Mouse (Mus musculus) intestine, embryonic 16.5 days (tissue): ENCODE results near the gene Ttf1. TPM values are rescaled to one million over a fixed set of nuclear protein-coding genes. Genes with fewer than 3 reads are reported as not detected.

Experiments used
- ATAC-seq: fragments of 200-750 bp; cut with Nextera tagmentation; 2 replicates; pipeline ENCODE4 v1.8.0; 2017; ENCODE audit warnings: moderate TSS enrichment, moderate library complexity
- H3K27ac ChIP-seq: fragments of 300-500 bp; sonication (generic); 2 replicates; pipeline ENCODE4 v1.5.1; 2014; ENCODE audit warnings: mild to moderate bottlenecking, low read length
- H3K27me3 ChIP-seq: fragments of 300-500 bp; sonication (generic); replicated peaks from 2 replicates; pipeline ENCODE4 v1.6.1; 2014; ENCODE audit warnings: low read length, control low read depth, mixed read lengths; ENCODE audit not compliant: control insufficient read depth, insufficient read depth
- H3K36me3 ChIP-seq: fragments of 300-500 bp; sonication (generic); 2 replicates; pipeline ENCODE4 v1.6.1; 2014; ENCODE audit warnings: low read length, control low read depth; ENCODE audit not compliant: control insufficient read depth, insufficient read depth
- H3K4me1 ChIP-seq: fragments of 300-500 bp; sonication (generic); 2 replicates; pipeline ENCODE4 v1.6.1; 2014; ENCODE audit warnings: low read length, control low read depth, mixed read lengths; ENCODE audit not compliant: control insufficient read depth, insufficient read depth
- H3K4me2 ChIP-seq: fragments of 300-500 bp; sonication (generic); 2 replicates; pipeline ENCODE4 v1.6.1; 2014; ENCODE audit warnings: low read depth, low read length, control low read depth
- H3K4me3 ChIP-seq: fragments of 300-500 bp; sonication (generic); 2 replicates; pipeline ENCODE4 v1.5.1; 2014; ENCODE audit warnings: mild to moderate bottlenecking, low read length
- H3K9ac ChIP-seq: fragments of 300-500 bp; sonication (generic); 2 replicates; pipeline ENCODE4 v1.6.1; 2014; ENCODE audit warnings: low read depth, low read length
- H3K9me3 ChIP-seq: fragments of 300-500 bp; sonication (generic); 2 replicates; pipeline ENCODE4 v1.6.1; 2016; ENCODE audit warnings: low read length, control low read depth; ENCODE audit not compliant: control insufficient read depth
- WGBS: fragments of 180-500 bp; shearing (Covaris S2); extraction: QIAGEN DNeasy Blood & Tissue Kit; methylation state at CpG from one replicate; pipeline ENCODE4 v1.1.7; 2014; 5-methylcytosine and 5-hydroxymethylcytosine counted together
- polyA plus RNA-seq: library from polyadenylated mRNA; unstranded; fragments of >200 nt; fragmentation: Nextera tagmentation; extraction: Ambion mirVana; gene quantifications from 2 replicates; pipeline ENCODE4 v1.2.1, GENCODE M21; 2015

Ttf1 gene
- polyA plus RNA-seq, 1 experiment from 2014 or later, result 9.2 TPM

DNA sequence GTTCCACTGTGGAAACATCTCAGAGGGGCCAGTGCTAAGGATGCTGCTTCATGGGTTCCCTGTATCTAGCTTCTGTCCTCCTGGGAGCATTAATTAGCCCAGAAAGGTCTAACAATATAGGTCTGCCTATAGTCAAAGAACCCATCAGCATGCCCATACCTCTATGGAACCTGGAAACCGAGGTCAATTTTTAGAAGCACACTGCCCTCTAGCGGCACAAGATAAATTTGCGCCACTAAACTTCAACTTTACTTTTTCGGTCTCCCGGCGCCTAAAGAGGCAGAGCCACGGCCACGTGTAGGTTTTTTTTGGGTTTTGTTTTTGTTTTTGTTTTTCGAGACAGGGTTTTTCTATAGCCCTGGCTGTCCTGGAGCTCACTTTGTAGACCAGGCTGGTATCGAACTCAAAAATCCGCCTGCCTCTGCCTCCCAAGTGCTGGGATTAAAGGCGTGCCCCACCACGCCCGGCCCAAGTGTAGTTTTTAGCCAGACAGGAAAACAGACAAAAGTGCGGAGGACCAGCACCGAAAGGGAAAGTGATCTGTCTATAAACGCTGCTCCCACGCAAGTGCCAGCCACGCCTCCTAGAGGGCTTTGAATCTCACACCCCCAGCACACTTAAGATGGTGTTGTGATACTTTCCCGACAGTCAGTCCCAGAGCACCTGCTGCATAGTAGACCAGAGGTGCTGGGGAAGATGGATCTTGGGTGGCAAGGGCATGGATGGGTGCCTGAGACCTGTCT, 6.1 kb upstream of the Ttf1 start:
- peaks cover 10% of the 10 kb centered on the region for H3K4me1 ChIP-seq
- peak overlapping the region; percentile 99 for H3K4me2 ChIP-seq
- ATAC-seq, result no peak; the same call in 1 of the 2 replicates
- 3% methylated on average over 20 of the region's 20 CpGs for WGBS
- H3K4me3 ChIP-seq, result peak overlapping the region; percentile 53
- H3K36me3 ChIP-seq, result no peaks in the 10 kb centered on the region
- no peaks in the 10 kb centered on the region for H3K9me3 ChIP-seq
- H3K27ac ChIP-seq, result no peak overlapping the region
- peak overlapping the region; percentile 73 for H3K9ac ChIP-seq
- H3K27me3 ChIP-seq, result no peaks in the 10 kb centered on the region

GRCm38 (mm10) chr2:29054545-29054935, 5.5 kb upstream of the Ttf1 start:
- Histone ChIP-seq H3K4me1 (peaks cover 10% of the 10 kb centered on the region), H3K9me3 (no peaks in the 10 kb centered on the region), H3K4me3 (peak overlapping the region; percentile 53), H3K27me3 (no peaks in the 10 kb centered on the region), H3K36me3 (no peaks in the 10 kb centered on the region), H3K9ac (peak overlapping the region; percentile 73), H3K4me2 (peak overlapping the region; percentile 99), H3K27ac (no peak overlapping the region)
- WGBS, result 1% methylated on average over 30 of the region's 30 CpGs
- ATAC-seq, result peak; percentile 63

DNA sequence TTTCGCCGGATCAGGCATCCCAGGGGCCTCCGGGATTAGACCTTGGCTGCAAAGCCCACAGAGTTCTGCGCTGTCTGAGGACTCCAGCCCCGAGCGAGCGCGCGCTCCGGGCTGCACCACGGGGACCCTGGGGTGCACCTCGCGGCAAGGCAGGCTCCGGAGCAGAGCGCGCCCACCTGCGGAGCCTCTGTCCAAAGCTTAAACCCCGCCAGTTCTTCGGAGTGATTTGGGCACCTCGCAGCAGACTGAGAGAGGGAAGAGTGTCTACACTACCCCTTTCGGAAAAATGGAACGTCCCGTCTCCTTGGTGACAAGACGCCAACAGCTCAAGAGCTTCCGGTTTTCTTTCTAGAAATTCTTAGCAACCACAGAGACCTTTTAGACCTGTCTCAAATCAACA, 5.1 kb upstream of the Ttf1 start, which contains the start of gene Cfap77:
Gene Cfap77, minus strand, starts transcription at position 76 of the 400 bp plus-strand sequence.
- H3K4me2 ChIP-seq, result peak within 1 kb of the TSS; percentile 99
- no peak within 1 kb of the TSS for H3K27ac ChIP-seq
- H3K4me3 ChIP-seq, result peak within 1 kb of the TSS; percentile 53
- H3K9me3 ChIP-seq, result no peaks in the 10 kb centered on the region
- H3K9ac ChIP-seq, result peak within 1 kb of the TSS; percentile 73
- under 1% methylated on average over 25 of the region's 25 CpGs for WGBS
- no peaks in the 10 kb centered on the region for H3K36me3 ChIP-seq
- peaks cover 10% of the 10 kb centered on the region for H3K4me1 ChIP-seq
- ATAC-seq, result peak; percentile 90
- H3K27me3 ChIP-seq, result no peaks in the 10 kb centered on the region

- Histone ChIP-seq H3K36me3 (peaks cover 8% of the 10 kb centered on the region; the same call in 1 of the 2 replicates), H3K4me3 (no peak overlapping the region), H3K9ac (no peak overlapping the region), H3K27ac (no peak overlapping the region), H3K4me2 (no peak overlapping the region), H3K9me3 (no peaks in the 10 kb centered on the region), H3K4me1 (peaks cover 7% of the 10 kb centered on the region), H3K27me3 (no peaks in the 10 kb centered on the region)
- ATAC-seq, result no peak
- 86% methylated on average over 6 of the region's 6 CpGs for WGBS
Observed at GRCm38 (mm10) chr2:29065796-29066195, 5.7 kb downstream of the Ttf1 start.

GRCm38 (mm10) chr2:29066410-29066809, 6.3 kb downstream of the Ttf1 start:
- H3K9ac ChIP-seq, result no peak overlapping the region
- ATAC-seq, result no peak
- no peak overlapping the region for H3K4me3 ChIP-seq
- peaks cover 1% of the 10 kb centered on the region for H3K4me1 ChIP-seq
- 55% methylated on average over 7 of the region's 7 CpGs for WGBS
- no peaks in the 10 kb centered on the region for H3K27me3 ChIP-seq
- H3K27ac ChIP-seq, result no peak overlapping the region
- H3K9me3 ChIP-seq, result no peaks in the 10 kb centered on the region
- H3K36me3 ChIP-seq, result peaks cover 12% of the 10 kb centered on the region; the same call in 1 of the 2 replicates
- H3K4me2 ChIP-seq, result no peak overlapping the region

GRCm38 (mm10) chr2:29074676-29075075, 14.6 kb downstream of the Ttf1 start:
- H3K27ac ChIP-seq, result no peak overlapping the region
- no peak for ATAC-seq
- no peak overlapping the region for H3K4me3 ChIP-seq
- H3K4me1 ChIP-seq, result no peaks in the 10 kb centered on the region
- no peaks in the 10 kb centered on the region for H3K27me3 ChIP-seq
- no peaks in the 10 kb centered on the region for H3K9me3 ChIP-seq
- WGBS, result 96% methylated on average over 7 of the region's 7 CpGs
- H3K36me3 ChIP-seq, result peaks cover 19% of the 10 kb centered on the region; the same call in 1 of the 2 replicates
- no peak overlapping the region for H3K4me2 ChIP-seq
- no peak overlapping the region for H3K9ac ChIP-seq

DNA sequence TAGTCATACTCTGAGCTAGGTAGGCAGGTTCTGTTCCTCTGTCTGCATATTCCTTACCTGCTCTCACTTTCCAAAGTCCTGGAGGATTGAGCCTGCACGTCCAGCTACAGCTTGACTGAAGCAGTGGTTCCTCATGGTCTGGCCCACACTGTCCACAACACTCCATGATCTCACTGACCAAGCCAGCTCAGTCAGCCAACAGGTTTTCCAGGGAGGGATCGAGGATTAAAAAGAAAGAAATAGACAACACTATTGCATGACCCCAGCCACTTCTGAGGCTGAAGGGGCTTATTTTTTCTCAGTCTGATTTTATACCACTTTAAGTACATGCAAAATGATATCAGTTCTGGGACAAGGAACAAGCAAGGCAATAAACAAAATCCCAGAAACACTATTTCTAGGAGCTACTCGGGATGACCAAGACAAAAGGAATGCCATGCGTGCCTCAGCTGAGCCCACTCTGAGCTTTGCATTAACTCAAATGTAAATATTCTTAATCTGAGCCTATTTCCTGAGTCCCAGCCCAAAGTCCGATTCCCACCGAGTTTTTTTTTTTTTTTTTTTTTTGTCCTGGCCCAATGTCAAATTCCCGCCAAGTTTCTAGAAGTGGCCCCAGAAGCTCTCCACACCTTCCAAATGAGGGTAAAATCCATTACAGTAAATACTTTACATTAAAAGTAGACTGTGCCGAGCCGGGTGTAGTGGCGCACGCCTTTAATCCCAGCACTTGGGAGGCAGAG, 15.4 kb downstream of the Ttf1 start:
- Histone ChIP-seq H3K4me1 (no peaks in the 10 kb centered on the region), H3K36me3 (peaks cover 21% of the 10 kb centered on the region; the same call in 1 of the 2 replicates), H3K4me2 (no peak overlapping the region), H3K9ac (no peak overlapping the region), H3K27me3 (no peaks in the 10 kb centered on the region), H3K4me3 (no peak overlapping the region), H3K9me3 (no peaks in the 10 kb centered on the region), H3K27ac (no peak overlapping the region)
- WGBS, result 83% methylated on average over 11 of the region's 11 CpGs
- no peak for ATAC-seq

DNA sequence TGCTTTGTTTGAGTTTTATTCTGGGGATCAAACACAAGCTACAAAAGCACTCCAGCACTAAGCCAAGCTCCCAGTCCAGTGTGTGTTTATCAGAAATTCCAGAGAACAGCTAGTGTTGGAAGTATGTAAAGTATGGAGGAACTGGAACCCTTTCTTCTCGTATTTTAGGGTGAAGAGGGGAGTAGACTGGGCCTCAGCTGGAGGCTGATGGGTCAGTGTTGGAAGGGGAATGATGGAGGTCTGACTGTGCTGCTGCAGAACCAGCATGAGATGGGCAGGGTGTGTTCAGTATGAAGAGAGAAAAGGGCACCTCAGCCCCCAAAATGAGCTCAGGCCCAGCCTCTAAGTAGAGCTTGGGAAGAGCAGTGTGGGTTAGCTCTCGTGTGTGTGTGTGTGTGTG, 16.2 kb downstream of the Ttf1 start:
- 88% methylated on average over 2 of the region's 2 CpGs for WGBS
- no peaks in the 10 kb centered on the region for H3K9me3 ChIP-seq

GRCm38 (mm10) chr2:29081965-29082364, 21.9 kb downstream of the Ttf1 start:
- H3K27ac ChIP-seq, result no peak overlapping the region
- peaks cover 4% of the 10 kb centered on the region; the same call in 1 of the 2 replicates for H3K36me3 ChIP-seq
- H3K9ac ChIP-seq, result no peak overlapping the region
- WGBS, result 66% methylated on average over 3 of the region's 3 CpGs
- no peak overlapping the region for H3K4me3 ChIP-seq
- no peak for ATAC-seq
- no peaks in the 10 kb centered on the region for H3K9me3 ChIP-seq
- H3K4me2 ChIP-seq, result no peak overlapping the region
- no peaks in the 10 kb centered on the region for H3K27me3 ChIP-seq
- H3K4me1 ChIP-seq, result no peaks in the 10 kb centered on the region

More for the DNA sequence above, 16.2 kb downstream of the Ttf1 start:
- Histone ChIP-seq H3K4me1 (no peaks in the 10 kb centered on the region), H3K36me3 (peaks cover 19% of the 10 kb centered on the region; the same call in 1 of the 2 replicates), H3K4me3 (no peak overlapping the region), H3K27me3 (no peaks in the 10 kb centered on the region), H3K9ac (no peak overlapping the region), H3K27ac (no peak overlapping the region), H3K4me2 (no peak overlapping the region)
- ATAC-seq, result no peak
